Mouse (Mus musculus): ENCODE measurements around the gene Clcnkb. TPM values are rescaled to one million over a fixed set of nuclear protein-coding genes. Genes with fewer than 3 reads are reported as not detected.

Clcnkb gene
- polyA plus RNA-seq, 1 experiment from 2014 or later: 0.51 TPM

DNA sequence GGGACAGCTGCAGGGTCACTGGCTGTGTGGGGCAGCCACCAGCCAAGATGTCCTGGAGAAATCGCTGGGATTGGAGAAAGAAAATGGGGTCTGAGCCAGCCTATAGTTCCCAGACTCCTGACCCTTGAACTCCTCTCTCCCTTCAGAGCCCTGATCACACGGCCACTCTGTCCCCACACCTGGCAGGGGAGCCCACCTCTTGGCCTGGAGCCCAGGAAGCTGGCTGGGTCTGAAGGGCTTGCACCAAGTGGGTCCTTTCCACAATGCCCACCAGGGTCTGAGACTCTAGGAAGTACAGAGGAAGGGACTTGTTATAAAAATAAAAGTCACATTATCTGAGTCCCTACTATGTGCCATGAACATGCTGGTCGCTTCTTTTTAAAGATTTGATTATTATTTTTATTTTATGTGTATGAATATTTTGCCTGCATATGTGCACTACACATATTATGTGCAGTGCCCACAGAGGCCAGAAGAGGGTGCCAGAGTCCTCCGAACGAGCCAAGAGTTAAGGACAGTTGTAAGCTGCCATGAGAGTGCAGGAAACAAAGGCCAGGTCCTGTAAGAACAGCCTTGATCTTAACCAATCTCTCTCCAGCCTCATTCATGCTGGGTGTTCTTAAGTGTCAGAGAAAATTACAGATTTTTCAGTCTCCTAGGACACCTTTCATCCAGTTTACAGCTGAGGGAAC lies 28.6 kb downstream of the Clcnkb start:
- Histone ChIP-seq H3K4me1 (replicated peaks; ENCODE audit: control insufficient read depth, insufficient read depth, low read length) (peaks cover 9% of the 10 kb centered on the region), H3K9me3 (ENCODE audit: control insufficient read depth, low read length) (no peaks in the 10 kb centered on the region), H3K4me2 (ENCODE audit: low read length) (no peak overlapping the region), H3K36me3 (ENCODE audit: control insufficient read depth, insufficient read depth, low read length) (no peaks in the 10 kb centered on the region), H3K27me3 (replicated peaks; ENCODE audit: control insufficient read depth, insufficient read depth, low read length) (peaks cover 21% of the 10 kb centered on the region), H3K27ac (ENCODE audit: low read depth) (no peak overlapping the region), H3K4me3 (ENCODE audit: low read depth, low read length) (no peak overlapping the region), H3K9ac (ENCODE audit: low read length) (no peak overlapping the region)
- 16% methylated on average over 5 of the region's 5 CpGs for WGBS
- ATAC-seq (replicated peaks; ENCODE audit: low FRiP score, low TSS enrichment, low read depth) (peak; percentile 15; the same call in 1 of the 2 replicates), DNase-seq (ENCODE audit: low spot score) (peak; percentile 94)

DNA sequence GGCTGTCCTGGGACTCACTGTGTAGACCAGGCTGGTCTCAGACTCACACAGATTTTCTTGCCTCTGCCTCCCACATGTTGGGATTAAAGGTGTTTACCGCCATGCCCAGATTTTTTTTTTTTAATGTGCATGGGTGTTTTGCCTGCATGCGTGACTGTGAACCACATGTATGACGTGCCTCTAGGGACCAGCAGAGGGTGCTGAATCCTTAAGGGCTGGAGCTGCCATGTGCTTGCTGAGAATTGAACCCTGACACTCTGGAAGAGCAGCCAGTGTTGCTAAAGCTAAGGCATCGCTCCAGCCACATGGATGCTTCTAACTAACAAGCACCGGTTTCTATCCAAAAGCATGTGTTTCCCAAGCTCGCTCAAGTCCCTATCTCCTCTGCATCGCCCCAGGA lies 29.7 kb downstream of the Clcnkb start:
- no peak for DNase-seq (ENCODE audit: low spot score)
- 75% methylated on average over 7 of the region's 7 CpGs for WGBS

DNA sequence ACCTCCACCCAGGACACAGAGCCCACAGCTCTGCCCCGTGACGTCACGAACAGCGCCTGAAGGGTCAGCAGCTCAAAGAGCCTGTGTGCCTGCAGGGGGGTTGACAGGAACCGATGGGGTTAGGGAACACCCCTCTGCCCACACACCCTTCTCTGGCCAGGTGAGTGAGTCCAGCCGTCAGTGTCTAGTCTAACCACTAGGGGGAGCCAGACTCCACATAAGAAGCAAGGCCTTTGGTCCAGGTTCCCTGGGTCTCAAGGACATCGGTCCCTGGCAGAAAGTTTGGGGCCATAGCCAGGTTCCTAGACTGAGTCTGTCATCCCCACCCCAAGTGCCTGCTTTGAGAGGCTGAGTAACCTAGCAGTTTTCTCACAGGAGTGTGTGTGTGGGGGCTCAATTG lies 30.5 kb downstream of the Clcnkb start:
- H3K4me3 ChIP-seq (ENCODE audit: low read depth, low read length): no peak overlapping the region
- H3K4me2 ChIP-seq (ENCODE audit: low read length): no peak overlapping the region
- peaks cover 32% of the 10 kb centered on the region for H3K27me3 ChIP-seq (replicated peaks; ENCODE audit: control insufficient read depth, insufficient read depth, low read length)
- peaks cover 11% of the 10 kb centered on the region for H3K4me1 ChIP-seq (replicated peaks; ENCODE audit: control insufficient read depth, insufficient read depth, low read length)
- ATAC-seq (replicated peaks; ENCODE audit: low FRiP score, low TSS enrichment, low read depth): peak; percentile 34; the same call in 1 of the 2 replicates
- no peak overlapping the region for H3K9ac ChIP-seq (ENCODE audit: low read length)
- DNase-seq (ENCODE audit: low spot score): peak; percentile 81
- H3K36me3 ChIP-seq (ENCODE audit: control insufficient read depth, insufficient read depth, low read length): no peaks in the 10 kb centered on the region
- H3K9me3 ChIP-seq (ENCODE audit: control insufficient read depth, low read length): no peaks in the 10 kb centered on the region
- no peak overlapping the region for H3K27ac ChIP-seq (ENCODE audit: low read depth)
- WGBS: 0% methylated on average over 7 of the region's 7 CpGs

More for the DNA sequence above, 29.7 kb downstream of the Clcnkb start:
- no peak overlapping the region for H3K4me3 ChIP-seq (ENCODE audit: low read depth, low read length)
- H3K9ac ChIP-seq (ENCODE audit: low read length): no peak overlapping the region
- no peak overlapping the region for H3K4me2 ChIP-seq (ENCODE audit: low read length)
- peaks cover 11% of the 10 kb centered on the region for H3K4me1 ChIP-seq (replicated peaks; ENCODE audit: control insufficient read depth, insufficient read depth, low read length)
- ATAC-seq (replicated peaks; ENCODE audit: low FRiP score, low TSS enrichment, low read depth): no peak
- H3K27me3 ChIP-seq (replicated peaks; ENCODE audit: control insufficient read depth, insufficient read depth, low read length): peaks cover 26% of the 10 kb centered on the region
- no peaks in the 10 kb centered on the region for H3K9me3 ChIP-seq (ENCODE audit: control insufficient read depth, low read length)
- no peak overlapping the region for H3K27ac ChIP-seq (ENCODE audit: low read depth)
- no peaks in the 10 kb centered on the region for H3K36me3 ChIP-seq (ENCODE audit: control insufficient read depth, insufficient read depth, low read length)

DNA sequence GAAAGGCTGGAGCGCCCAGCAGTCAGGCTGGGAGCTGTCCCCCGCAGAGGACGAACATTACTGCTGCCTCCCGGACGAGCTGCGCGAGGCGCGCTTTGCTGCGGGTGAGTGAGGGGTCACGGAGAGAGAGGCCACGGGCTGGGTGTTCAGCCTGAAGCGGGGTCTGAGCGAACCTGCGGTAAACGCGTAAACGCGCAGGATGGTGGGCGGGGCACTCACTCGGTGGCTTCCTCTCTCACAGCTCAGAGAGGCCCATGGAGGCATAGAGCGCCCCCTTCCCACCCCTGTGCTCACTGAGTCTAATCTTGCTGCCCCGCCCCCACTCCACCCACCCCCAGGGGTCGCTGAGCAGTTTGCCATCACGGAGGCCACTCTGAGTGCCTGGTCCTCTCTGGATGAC lies 33.4 kb downstream of the Clcnkb start:
- peak overlapping the region; percentile 38 for H3K9ac ChIP-seq (ENCODE audit: low read length)
- WGBS: under 1% methylated on average over 25 of the region's 25 CpGs
- peak; percentile 74 for DNase-seq (ENCODE audit: low spot score)
- no peaks in the 10 kb centered on the region for H3K9me3 ChIP-seq (ENCODE audit: control insufficient read depth, low read length)
- H3K27me3 ChIP-seq (replicated peaks; ENCODE audit: control insufficient read depth, insufficient read depth, low read length): peaks cover 32% of the 10 kb centered on the region
- H3K4me1 ChIP-seq (replicated peaks; ENCODE audit: control insufficient read depth, insufficient read depth, low read length): peaks cover 11% of the 10 kb centered on the region
- peak overlapping the region; percentile 78 for H3K4me2 ChIP-seq (ENCODE audit: low read length)
- ATAC-seq (replicated peaks; ENCODE audit: low FRiP score, low TSS enrichment, low read depth): peak; percentile 24; the same call in 1 of the 2 replicates
- no peaks in the 10 kb centered on the region for H3K36me3 ChIP-seq (ENCODE audit: control insufficient read depth, insufficient read depth, low read length)
- no peak overlapping the region for H3K27ac ChIP-seq (ENCODE audit: low read depth)
- peak overlapping the region; percentile 28 for H3K4me3 ChIP-seq (ENCODE audit: low read depth, low read length)

DNA sequence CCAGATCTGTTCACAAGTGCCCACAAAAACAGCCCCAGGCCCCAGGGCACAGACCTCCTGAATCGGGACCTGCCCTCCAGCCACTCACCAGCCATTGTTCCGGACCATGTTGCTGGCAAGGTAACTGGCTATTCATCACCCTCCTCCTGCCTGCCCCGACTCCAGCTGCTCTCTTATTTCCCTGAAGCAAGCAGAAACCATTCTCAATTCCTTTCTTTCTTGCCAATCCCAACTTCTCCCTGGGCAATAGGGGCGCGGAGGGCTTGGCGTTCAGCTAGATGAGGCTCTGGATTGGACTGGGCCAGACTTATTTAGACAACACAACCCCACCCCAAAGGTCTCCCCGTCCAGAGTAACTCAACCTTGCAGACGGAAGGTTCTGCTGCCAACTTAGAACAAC lies 36.1 kb downstream of the Clcnkb start:
- no peak overlapping the region for H3K9ac ChIP-seq (ENCODE audit: low read length)
- H3K4me1 ChIP-seq (replicated peaks; ENCODE audit: control insufficient read depth, insufficient read depth, low read length): peaks cover 11% of the 10 kb centered on the region; the same call in 1 of the 2 replicates
- ATAC-seq (replicated peaks; ENCODE audit: low FRiP score, low TSS enrichment, low read depth) (no peak), DNase-seq (ENCODE audit: low spot score) (no peak)
- H3K27ac ChIP-seq (ENCODE audit: low read depth): no peak overlapping the region
- 69% methylated on average over 8 of the region's 8 CpGs for WGBS
- H3K36me3 ChIP-seq (ENCODE audit: control insufficient read depth, insufficient read depth, low read length): no peaks in the 10 kb centered on the region
- no peaks in the 10 kb centered on the region for H3K9me3 ChIP-seq (ENCODE audit: control insufficient read depth, low read length)
- no peak overlapping the region for H3K4me2 ChIP-seq (ENCODE audit: low read length)
- peaks cover 32% of the 10 kb centered on the region for H3K27me3 ChIP-seq (replicated peaks; ENCODE audit: control insufficient read depth, insufficient read depth, low read length)
- no peak overlapping the region for H3K4me3 ChIP-seq (ENCODE audit: low read depth, low read length)

DNA sequence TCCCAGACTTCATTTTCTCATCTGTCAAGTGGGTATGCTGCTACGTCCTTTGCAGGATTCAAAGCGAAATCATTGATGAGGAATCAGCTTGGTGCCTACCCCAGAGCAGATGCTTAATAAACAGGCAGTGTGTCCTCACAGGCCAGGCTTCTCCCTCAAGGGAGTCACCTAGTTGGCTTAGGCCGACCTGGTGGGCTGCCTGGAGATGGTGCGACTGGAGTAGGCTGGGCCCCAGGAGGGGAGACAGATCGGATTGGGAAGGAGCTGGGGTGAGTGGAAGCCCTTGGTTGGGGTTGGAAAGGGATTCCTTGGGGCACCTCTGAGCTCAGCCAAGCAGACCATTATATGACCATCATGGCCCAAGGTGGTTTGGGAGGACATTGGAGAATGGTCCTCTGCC lies 43.4 kb downstream of the Clcnkb start:
- H3K36me3 ChIP-seq (ENCODE audit: control insufficient read depth, insufficient read depth, low read length): no peaks in the 10 kb centered on the region
- peaks cover 13% of the 10 kb centered on the region; the same call in 1 of the 2 replicates for H3K27me3 ChIP-seq (replicated peaks; ENCODE audit: control insufficient read depth, insufficient read depth, low read length)
- no peak for DNase-seq (ENCODE audit: low spot score)
- no peaks in the 10 kb centered on the region for H3K4me1 ChIP-seq (replicated peaks; ENCODE audit: control insufficient read depth, insufficient read depth, low read length)
- H3K9me3 ChIP-seq (ENCODE audit: control insufficient read depth, low read length): no peaks in the 10 kb centered on the region
- no peak overlapping the region for H3K27ac ChIP-seq (ENCODE audit: low read depth)
- no peak overlapping the region for H3K9ac ChIP-seq (ENCODE audit: low read length)
- WGBS: 89% methylated on average over 5 of the region's 5 CpGs
- no peak for ATAC-seq (replicated peaks; ENCODE audit: low FRiP score, low TSS enrichment, low read depth)
- H3K4me3 ChIP-seq (ENCODE audit: low read depth, low read length): no peak overlapping the region
- H3K4me2 ChIP-seq (ENCODE audit: low read length): no peak overlapping the region

DNA sequence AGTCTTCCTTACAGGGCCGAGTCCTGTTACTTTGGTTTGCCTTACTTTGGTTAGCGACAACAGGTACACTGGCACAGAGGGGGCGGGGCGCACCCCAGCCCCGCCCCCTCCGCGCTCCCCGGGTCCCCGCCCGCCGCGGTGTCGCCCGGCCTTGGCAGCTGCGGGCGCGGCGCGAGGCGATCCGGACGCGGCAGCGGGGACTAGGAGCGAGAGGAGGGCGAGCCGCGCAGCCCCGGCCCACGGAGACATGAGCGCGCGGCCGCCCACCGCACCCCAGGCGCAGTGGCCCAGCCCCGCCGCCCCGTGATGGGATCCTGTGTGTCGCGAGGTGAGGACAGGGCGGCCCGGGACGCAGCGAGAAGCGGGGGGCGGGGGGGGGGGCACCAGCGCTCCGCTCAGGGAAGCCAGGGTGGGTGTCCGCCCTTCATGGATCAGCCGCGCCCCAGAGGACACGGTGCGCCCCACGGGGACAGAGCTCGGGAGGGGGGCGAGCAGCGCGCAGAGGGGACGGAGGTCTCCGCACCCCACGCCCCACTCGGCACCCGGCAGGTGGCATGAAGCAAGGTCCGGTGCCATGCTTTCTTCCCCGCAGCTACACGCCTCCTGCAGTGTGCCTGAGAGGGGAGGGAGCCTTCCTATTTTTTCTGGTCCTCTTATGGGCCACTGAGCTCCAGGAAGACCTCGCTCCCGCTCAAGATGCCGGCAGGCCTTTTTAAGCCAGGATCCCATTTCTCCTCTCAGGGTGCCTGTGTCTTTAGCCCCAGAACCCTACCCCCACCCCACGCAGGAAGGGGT lies 47.6 kb downstream of the Clcnkb start, which contains the start of gene Fam131c:
Gene Fam131c, plus strand, starts transcription at position 224 of the 795 bp plus-strand sequence.
- Histone ChIP-seq H3K4me3 (ENCODE audit: low read depth, low read length) (peak within 1 kb of the TSS; percentile 46), H3K4me2 (ENCODE audit: low read length) (peak within 1 kb of the TSS; percentile 97), H3K27ac (ENCODE audit: low read depth) (no peak within 1 kb of the TSS), H3K9ac (ENCODE audit: low read length) (peak within 1 kb of the TSS; percentile 53), H3K36me3 (ENCODE audit: control insufficient read depth, insufficient read depth, low read length) (no peaks in the 10 kb centered on the region), H3K9me3 (ENCODE audit: control insufficient read depth, low read length) (no peaks in the 10 kb centered on the region), H3K4me1 (replicated peaks; ENCODE audit: control insufficient read depth, insufficient read depth, low read length) (no peaks in the 10 kb centered on the region), H3K27me3 (replicated peaks; ENCODE audit: control insufficient read depth, insufficient read depth, low read length) (peaks cover 31% of the 10 kb centered on the region)
- WGBS: under 1% methylated on average over 60 of the region's 71 CpGs
- ATAC-seq (replicated peaks; ENCODE audit: low FRiP score, low TSS enrichment, low read depth) (peak; percentile 38), DNase-seq (ENCODE audit: low spot score) (peak; percentile 63)

DNA sequence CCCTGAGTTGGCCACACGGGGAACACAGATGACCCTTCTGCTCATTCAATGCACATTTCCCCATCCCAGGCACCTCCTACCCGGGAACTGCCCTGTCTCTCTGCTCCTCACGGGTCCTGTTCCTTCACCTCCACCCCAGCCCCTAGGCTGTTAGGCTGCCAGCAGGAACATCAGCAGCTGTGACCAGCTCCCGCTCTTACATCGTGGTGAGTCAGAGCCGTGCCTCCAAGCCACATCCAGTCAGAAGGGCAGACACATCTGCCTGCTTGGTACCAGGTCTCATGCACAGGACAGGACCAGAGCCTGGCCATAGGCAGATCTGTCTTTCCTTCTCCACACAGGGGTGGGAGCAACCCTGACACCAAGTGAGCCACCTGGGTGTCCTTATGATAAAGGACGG lies 49.9 kb downstream of the Clcnkb start:
- ATAC-seq (replicated peaks; ENCODE audit: low FRiP score, low TSS enrichment, low read depth) (no peak), DNase-seq (ENCODE audit: low spot score) (no peak)
- 60% methylated on average over 7 of the region's 7 CpGs for WGBS
- H3K9ac ChIP-seq (ENCODE audit: low read length): no peak overlapping the region
- no peaks in the 10 kb centered on the region for H3K4me1 ChIP-seq (replicated peaks; ENCODE audit: control insufficient read depth, insufficient read depth, low read length)
- no peak overlapping the region for H3K4me2 ChIP-seq (ENCODE audit: low read length)
- H3K4me3 ChIP-seq (ENCODE audit: low read depth, low read length): no peak overlapping the region
- peaks cover 31% of the 10 kb centered on the region for H3K27me3 ChIP-seq (replicated peaks; ENCODE audit: control insufficient read depth, insufficient read depth, low read length)
- H3K36me3 ChIP-seq (ENCODE audit: control insufficient read depth, insufficient read depth, low read length): no peaks in the 10 kb centered on the region
- no peaks in the 10 kb centered on the region for H3K9me3 ChIP-seq (ENCODE audit: control insufficient read depth, low read length)
- no peak overlapping the region for H3K27ac ChIP-seq (ENCODE audit: low read depth)
